8 mouse cellular contexts compared by ENCODE assay signal in the genomic region with DNA sequence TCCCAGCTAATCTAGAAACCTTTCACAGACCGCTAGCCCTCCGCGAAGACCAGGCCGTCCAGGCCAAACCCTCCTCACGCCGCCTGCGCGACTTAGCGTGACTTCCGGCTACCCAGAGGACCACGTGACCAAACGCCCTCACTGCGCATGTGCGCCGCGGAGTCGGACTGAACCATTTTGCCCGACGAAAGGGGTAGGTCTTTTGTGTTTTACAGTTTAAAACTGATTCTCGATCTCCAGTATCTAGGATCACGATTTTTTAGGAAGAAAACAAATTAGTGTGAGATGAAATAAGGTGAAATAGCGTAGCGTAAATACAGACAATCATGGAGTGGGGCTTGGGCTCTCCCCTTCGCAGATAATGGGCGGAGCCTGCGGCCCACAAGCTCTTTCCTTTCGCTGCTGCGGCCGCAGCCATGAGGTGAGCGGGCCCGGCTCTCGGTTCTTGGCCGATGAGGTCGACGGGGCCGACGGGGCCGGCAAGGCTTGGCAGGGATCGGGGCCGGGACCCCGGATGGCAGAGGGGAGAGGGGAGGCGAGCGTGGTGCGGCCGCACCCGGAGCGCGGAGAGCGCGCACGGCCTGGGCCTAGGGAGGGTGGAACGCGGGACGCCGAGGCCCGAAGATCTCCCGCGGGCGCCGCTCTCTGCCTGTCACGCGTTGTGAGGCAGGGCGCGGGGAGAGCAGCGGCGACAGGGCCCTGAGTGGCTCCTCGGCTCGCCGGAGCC. TPM values are rescaled to one million over a fixed set of nuclear protein-coding genes. Genes with fewer than 3 reads are reported as not detected.
DNase-seq lines count a peak whose midpoint lies in the region; ATAC-seq lines count a peak whose summit lies in the region.

A gene (plus strand): TSS at position 141 of the 727 bp plus-strand sequence.

- H3K27ac ChIP-seq in hindbrain, embryonic 12.5 days = peak within 1 kb of the TSS; percentile 91

- peaks cover 25% of the 10 kb centered on the region for H3K4me1 ChIP-seq in hindbrain, embryonic 12.5 days

- peak within 1 kb of the TSS; percentile 99 for H3K9ac ChIP-seq in hindbrain, embryonic 12.5 days

- WGBS in hindbrain, embryonic 12.5 days = under 1% methylated on average over 65 of the region's 69 CpGs

- no peaks in the 10 kb centered on the region for H3K27me3 ChIP-seq in hindbrain, embryonic 12.5 days

- peak; percentile 93 for DNase-seq in Muller cell, postnatal 12 days (ENCODE audit: inconsistent ontology term)
- DNase-seq in cerebellum, adult 9-11 months = peak; percentile 93
- DNase-seq in frontal cortex, postnatal 10 days (ENCODE audit: low spot score in 2 of 2) = peak; percentile 85 to 92
- DNase-seq in layer of hippocampus, postnatal 14 days (ENCODE audit: low spot score in 2 of 2) = peak; percentile 95
- peak; percentile 94 for DNase-seq in lung, postnatal 14 days
- DNase-seq in retina, adult 2 months (ENCODE audit: low read depth, low spot score) = peak; percentile 92
- peak; percentile 86 to 88 for DNase-seq in thymus, postnatal 36 days

- H3K4me2 ChIP-seq in hindbrain, embryonic 12.5 days (replicated peaks) = peak within 1 kb of the TSS; percentile 93

- peaks cover 33% of the 10 kb centered on the region for H3K36me3 ChIP-seq in hindbrain, embryonic 12.5 days

- no peaks in the 10 kb centered on the region for H3K9me3 ChIP-seq in hindbrain, embryonic 12.5 days (replicated peaks)

- peak within 1 kb of the TSS; percentile 100 for H3K4me3 ChIP-seq in hindbrain, embryonic 12.5 days

- ATAC-seq in hindbrain, embryonic 12.5 days (ENCODE audit: low FRiP score) = peak; percentile 55

RNA-seq across cellular contexts. Expression of the gene that starts here (rescaled TPM):
- 675 and 726 TPM in 2 replicates for polyA plus RNA-seq in hindbrain, embryonic 12.5 days (2016; fragmentation: Nextera tagmentation; extraction: Ambion mirVana)
- total RNA-seq in layer of hippocampus, postnatal 14 days (2021) = 100 to 1,000 TPM; 532 to 602 TPM

Comparison
In these comparisons a context has a peak if more than half of its experiments do, and no peak if none do; other contexts are left out.
1. Peak in every context shown above with its lines: DNase-seq, ATAC-seq, H3K4me3 ChIP-seq and H3K27ac ChIP-seq.